Mouse (Mus musculus) midbrain, embryonic 10.5 days (tissue): ENCODE measurements at regions not wholly inside any gene's neighbourhood (a gene's known extent, or its start where the extent isn't known, plus 50 kb on each side); places are given as distances from the start of the nearest gene placed in this dataset.

ENCODE experiments used
- DNase-seq: peaks from one replicate; pipeline ENCODE4 v3.0.0-alpha.2; 2017; ENCODE audit warnings: low spot score
- H3K27ac ChIP-seq: fragments of 300-500 bp; sonication (generic); replicated peaks from 2 replicates; pipeline ENCODE4 v1.5.1; 2016; ENCODE audit warnings: mild to moderate bottlenecking
- H3K27me3 ChIP-seq: fragments of 300-500 bp; sonication (generic); 2 replicates; pipeline ENCODE4 v1.6.1; 2016; ENCODE audit warnings: low read depth, mild to moderate bottlenecking; ENCODE audit not compliant: poor library complexity, severe bottlenecking
- H3K36me3 ChIP-seq: fragments of 300-500 bp; sonication (generic); 2 replicates; pipeline ENCODE4 v1.6.1; 2016; ENCODE audit warnings: mild to moderate bottlenecking, moderate library complexity
- H3K4me1 ChIP-seq: fragments of 300-500 bp; sonication (generic); 2 replicates; pipeline ENCODE4 v1.6.1; 2016
- H3K4me3 ChIP-seq: fragments of 300-500 bp; sonication (generic); 2 replicates; pipeline ENCODE4 v1.5.1; 2016; ENCODE audit warnings: mild to moderate bottlenecking, moderate library complexity
- H3K9me3 ChIP-seq: fragments of 300-500 bp; sonication (generic); replicated peaks from 2 replicates; pipeline ENCODE4 v1.6.1; 2016; ENCODE audit warnings: mild to moderate bottlenecking
- WGBS: fragments of 180-500 bp; shearing (Covaris S2); methylation state at CpG from one replicate; pipeline ENCODE4 v1.1.7; 2016; 5-methylcytosine and 5-hydroxymethylcytosine counted together

GRCm38 (mm10) chr1:76244721-76245120 is 698.7 kb downstream of the Slc4a3 start:
- no peak overlapping the region for H3K27ac ChIP-seq
- H3K4me1 ChIP-seq = peaks cover 16% of the 10 kb centered on the region
- H3K27me3 ChIP-seq = no peaks in the 10 kb centered on the region
- H3K36me3 ChIP-seq = no peaks in the 10 kb centered on the region
- WGBS = 81% methylated on average over 3 of the region's 3 CpGs
- DNase-seq = no peak
- H3K9me3 ChIP-seq = no peaks in the 10 kb centered on the region
- no peak overlapping the region for H3K4me3 ChIP-seq

- H3K4me1 ChIP-seq = peaks cover 16% of the 10 kb centered on the region
- peak overlapping the region; percentile 19 for H3K27ac ChIP-seq
- H3K27me3 ChIP-seq = no peaks in the 10 kb centered on the region
- DNase-seq = peak; percentile 30
- H3K9me3 ChIP-seq = no peaks in the 10 kb centered on the region
- no peaks in the 10 kb centered on the region for H3K36me3 ChIP-seq
- no peak overlapping the region for H3K4me3 ChIP-seq
- WGBS = 26% methylated on average over 8 of the region's 8 CpGs
These were observed 700.2 kb downstream of the Slc4a3 start for GRCm38 (mm10) chr1:76246181-76246796.

GRCm38 (mm10) chr1:76247126-76247525 is 701.1 kb downstream of the Slc4a3 start:
- no peak for DNase-seq
- H3K27ac ChIP-seq = 0 out of 2 replicates have a peak overlapping the region, but pooled peaks have one; percentile 9
- no peaks in the 10 kb centered on the region for H3K36me3 ChIP-seq
- no peak overlapping the region for H3K4me3 ChIP-seq
- H3K9me3 ChIP-seq = no peaks in the 10 kb centered on the region
- H3K27me3 ChIP-seq = no peaks in the 10 kb centered on the region
- WGBS = 61% methylated on average over 8 of the region's 8 CpGs
- H3K4me1 ChIP-seq = peaks cover 16% of the 10 kb centered on the region

- no peaks in the 10 kb centered on the region for H3K36me3 ChIP-seq
- no peak overlapping the region for H3K27ac ChIP-seq
- H3K27me3 ChIP-seq = no peaks in the 10 kb centered on the region
- no peak for DNase-seq
- H3K4me3 ChIP-seq = no peak overlapping the region
- no peaks in the 10 kb centered on the region for H3K4me1 ChIP-seq
- H3K9me3 ChIP-seq = no peaks in the 10 kb centered on the region
- WGBS = 85% methylated on average over 4 of the region's 4 CpGs
These were observed 712.2 kb downstream of the Slc4a3 start for GRCm38 (mm10) chr1:76258217-76258616.

GRCm38 (mm10) chr1:76276148-76276547 is 730.1 kb downstream of the Slc4a3 start:
- 67% methylated on average over 7 of the region's 7 CpGs for WGBS
- Histone ChIP-seq H3K4me1 (no peaks in the 10 kb centered on the region), H3K27ac (no peak overlapping the region), H3K36me3 (no peaks in the 10 kb centered on the region), H3K4me3 (no peak overlapping the region), H3K9me3 (no peaks in the 10 kb centered on the region), H3K27me3 (no peaks in the 10 kb centered on the region)
- no peak for DNase-seq

GRCm38 (mm10) chr1:76276624-76277023 is 730.6 kb downstream of the Slc4a3 start:
- WGBS = 72% methylated on average over 3 of the region's 3 CpGs

GRCm38 (mm10) chr1:76283322-76283721 is 737.3 kb downstream of the Slc4a3 start:
- WGBS = 68% methylated on average over 3 of the region's 3 CpGs
- H3K27ac ChIP-seq = no peak overlapping the region
- no peak for DNase-seq

More at GRCm38 (mm10) chr1:76276624-76277023, 730.6 kb downstream of the Slc4a3 start:
- Histone ChIP-seq H3K9me3 (no peaks in the 10 kb centered on the region), H3K4me3 (no peak overlapping the region), H3K4me1 (no peaks in the 10 kb centered on the region), H3K36me3 (no peaks in the 10 kb centered on the region), H3K27me3 (no peaks in the 10 kb centered on the region), H3K27ac (no peak overlapping the region)
- no peak for DNase-seq

GRCm38 (mm10) chr1:76322943-76323559 is 777.0 kb downstream of the Slc4a3 start:
- WGBS = 82% methylated on average over 4 of the region's 4 CpGs
- Histone ChIP-seq H3K4me1 (no peaks in the 10 kb centered on the region), H3K4me3 (no peak overlapping the region), H3K36me3 (no peaks in the 10 kb centered on the region), H3K27ac (no peak overlapping the region), H3K27me3 (no peaks in the 10 kb centered on the region), H3K9me3 (no peaks in the 10 kb centered on the region)
- no peak for DNase-seq

More at GRCm38 (mm10) chr1:76283322-76283721, 737.3 kb downstream of the Slc4a3 start:
- H3K4me1 ChIP-seq = no peaks in the 10 kb centered on the region
- H3K27me3 ChIP-seq = no peaks in the 10 kb centered on the region
- H3K4me3 ChIP-seq = no peak overlapping the region
- H3K36me3 ChIP-seq = no peaks in the 10 kb centered on the region
- H3K9me3 ChIP-seq = no peaks in the 10 kb centered on the region

- Histone ChIP-seq H3K9me3 (no peaks in the 10 kb centered on the region), H3K4me3 (no peak overlapping the region), H3K27ac (no peak overlapping the region), H3K36me3 (no peaks in the 10 kb centered on the region), H3K27me3 (no peaks in the 10 kb centered on the region), H3K4me1 (no peaks in the 10 kb centered on the region)
- no peak for DNase-seq
- 83% methylated on average over 4 of the region's 4 CpGs for WGBS
These were observed 777.5 kb downstream of the Slc4a3 start for GRCm38 (mm10) chr1:76323592-76323991.

- no peak for DNase-seq
- Histone ChIP-seq H3K4me3 (no peak overlapping the region), H3K9me3 (no peaks in the 10 kb centered on the region), H3K27me3 (no peaks in the 10 kb centered on the region), H3K27ac (no peak overlapping the region), H3K36me3 (no peaks in the 10 kb centered on the region), H3K4me1 (no peaks in the 10 kb centered on the region)
These were observed 789.9 kb downstream of the Slc4a3 start for GRCm38 (mm10) chr1:76336011-76336410.

- no peak for DNase-seq
- Histone ChIP-seq H3K27ac (no peak overlapping the region), H3K27me3 (no peaks in the 10 kb centered on the region), H3K4me1 (no peaks in the 10 kb centered on the region), H3K9me3 (no peaks in the 10 kb centered on the region), H3K4me3 (no peak overlapping the region), H3K36me3 (no peaks in the 10 kb centered on the region)
- WGBS = 83% methylated on average over 8 of the region's 8 CpGs
These were observed 816.0 kb downstream of the Slc4a3 start for GRCm38 (mm10) chr1:76362106-76362505.

GRCm38 (mm10) chr1:76373931-76374330 is 827.9 kb downstream of the Slc4a3 start:
- no peaks in the 10 kb centered on the region for H3K36me3 ChIP-seq
- H3K4me1 ChIP-seq = no peaks in the 10 kb centered on the region
- no peak for DNase-seq
- no peaks in the 10 kb centered on the region for H3K9me3 ChIP-seq
- no peaks in the 10 kb centered on the region for H3K27me3 ChIP-seq
- no peak overlapping the region for H3K4me3 ChIP-seq
- WGBS = 84% methylated on average over 2 of the region's 2 CpGs
- H3K27ac ChIP-seq = no peak overlapping the region

- 86% methylated on average over 3 of the region's 3 CpGs for WGBS
- Histone ChIP-seq H3K27ac (no peak overlapping the region), H3K27me3 (no peaks in the 10 kb centered on the region), H3K9me3 (no peaks in the 10 kb centered on the region), H3K4me1 (no peaks in the 10 kb centered on the region), H3K36me3 (no peaks in the 10 kb centered on the region), H3K4me3 (no peak overlapping the region)
- no peak for DNase-seq
These were observed 832.1 kb downstream of the Slc4a3 start for GRCm38 (mm10) chr1:76378154-76378553.
